Mouse (Mus musculus): Measurements from ENCODE around the gene Tbx2. TPM values are rescaled to one million over a fixed set of nuclear protein-coding genes. Genes with fewer than 3 reads are reported as not detected.

The Tbx2 gene
- 4.0 TPM for polyA plus RNA-seq (2014; fragmentation: Illumina TruSeq; extraction: RNeasy Lipid Tissue Mini Kit (QIAGEN cat#74804); ENCODE audit: low read depth, low replicate concordance)

GRCm38 (mm10) chr11:85832231-85832924, at the start of gene Tbx2:
Gene Tbx2 (plus strand): TSS chr11:85832551.

GRCm38 (mm10) chr11:85850233-85850632, 17.9 kb downstream of the Tbx2 start, which contains the start of gene Gm11444:
Gene Gm11444 (minus strand): TSS chr11:85850333.

GRCm38 (mm10) chr11:85885665-85886428, 53.5 kb downstream of the Tbx2 start, which contains the start of gene Tbx4:
Gene Tbx4 (plus strand): TSS chr11:85886422.

Other genes starting within 250 kb of the Tbx2 start
- not detected for gene Gm11444, start 17.8 kb downstream of the Tbx2 start, polyA plus RNA-seq (2014; fragmentation: Illumina TruSeq; extraction: RNeasy Lipid Tissue Mini Kit (QIAGEN cat#74804); ENCODE audit: low read depth, low replicate concordance)
- gene Tbx4, start 53.9 kb downstream of the Tbx2 start, polyA plus RNA-seq (2014; fragmentation: Illumina TruSeq; extraction: RNeasy Lipid Tissue Mini Kit (QIAGEN cat#74804); ENCODE audit: low read depth, low replicate concordance): not detected